Mouse (Mus musculus) forebrain, embryonic 16.5 days (tissue): ENCODE data around the gene Timp3. TPM values are rescaled to one million over a fixed set of nuclear protein-coding genes. Genes with fewer than 3 reads are reported as not detected.

Experiments
- ATAC-seq: fragments of 200-750 bp; cut with Nextera tagmentation; 2 replicates; pipeline ENCODE4 v1.8.0; 2017; ENCODE audit warnings: mild to moderate bottlenecking, moderate library complexity
- H3K27ac ChIP-seq: fragments of 300-500 bp; sonication (generic); 2 replicates; pipeline ENCODE4 v1.5.1; 2014; ENCODE audit warnings: low read length, control low read depth
- H3K27me3 ChIP-seq: fragments of 300-500 bp; sonication (generic); replicated peaks from 2 replicates; pipeline ENCODE4 v1.6.1; 2014; ENCODE audit warnings: low read length; ENCODE audit not compliant: control insufficient read depth, insufficient read depth
- H3K36me3 ChIP-seq: fragments of 300-500 bp; sonication (generic); 2 replicates; pipeline ENCODE4 v1.6.1; 2014; ENCODE audit not compliant: control insufficient read depth, insufficient read depth
- H3K4me1 ChIP-seq: fragments of 300-500 bp; sonication (generic); replicated peaks from 2 replicates; pipeline ENCODE4 v1.6.1; 2014; ENCODE audit warnings: low read length; ENCODE audit not compliant: control insufficient read depth, insufficient read depth
- H3K4me2 ChIP-seq: fragments of 300-500 bp; sonication (generic); 2 replicates; pipeline ENCODE4 v1.6.1; 2014; ENCODE audit warnings: mild to moderate bottlenecking, low read length, control low read depth
- H3K4me3 ChIP-seq: fragments of 300-500 bp; sonication (generic); replicated peaks from 2 replicates; pipeline ENCODE4 v1.5.1; 2014; ENCODE audit warnings: mild to moderate bottlenecking, low read length, control low read depth
- H3K9ac ChIP-seq: fragments of 300-500 bp; sonication (generic); replicated peaks from 2 replicates; pipeline ENCODE4 v1.6.1; 2014; ENCODE audit warnings: low read depth, low read length, control low read depth
- H3K9me3 ChIP-seq: fragments of 300-500 bp; sonication (generic); 2 replicates; pipeline ENCODE4 v1.6.1; 2016; ENCODE audit warnings: low read length; ENCODE audit not compliant: control insufficient read depth
- WGBS: fragments of 180-500 bp; shearing (Covaris S2); extraction: QIAGEN DNeasy Blood & Tissue Kit; methylation state at CpG from one replicate; pipeline ENCODE4 v1.1.7; 2014; 5-methylcytosine and 5-hydroxymethylcytosine counted together
- polyA plus RNA-seq: library from polyadenylated mRNA; unstranded; fragments of >200 nt; fragmentation: Nextera tagmentation; extraction: Ambion mirVana; gene quantifications from 2 replicates; pipeline ENCODE4 v1.2.1, GENCODE M21; 2015

Gene Timp3
- polyA plus RNA-seq, 1 experiment from 2014 or later = 21.4 TPM

GRCm38 (mm10) chr10:86302761-86303494 is 2.8 kb downstream of the Timp3 start:
- no peak overlapping the region for H3K27ac ChIP-seq
- WGBS = 9% methylated on average over 8 of the region's 8 CpGs

GRCm38 (mm10) chr10:86303495-86303876 is 3.3 kb downstream of the Timp3 start:
- ATAC-seq = no peak

More at GRCm38 (mm10) chr10:86302761-86303494, 2.8 kb downstream of the Timp3 start:
- no peaks in the 10 kb centered on the region for H3K9me3 ChIP-seq
- ATAC-seq = peak; percentile 49
- H3K27me3 ChIP-seq = 0 out of 2 replicates have a peak, but pooled peaks cover 6% of the 10 kb centered on the region
- H3K36me3 ChIP-seq = no peaks in the 10 kb centered on the region
- H3K4me2 ChIP-seq = peak overlapping the region; percentile 25
- no peak overlapping the region for H3K9ac ChIP-seq
- H3K4me1 ChIP-seq = peaks cover 31% of the 10 kb centered on the region
- no peak overlapping the region for H3K4me3 ChIP-seq

GRCm38 (mm10) chr10:86304583-86304982 is 4.4 kb downstream of the Timp3 start:
- WGBS = 0% methylated on average over 2 of the region's 2 CpGs
- H3K9me3 ChIP-seq = no peaks in the 10 kb centered on the region
- H3K4me1 ChIP-seq = peaks cover 31% of the 10 kb centered on the region
- no peaks in the 10 kb centered on the region for H3K36me3 ChIP-seq
- H3K9ac ChIP-seq = no peak overlapping the region
- no peak overlapping the region for H3K4me3 ChIP-seq
- H3K4me2 ChIP-seq = no peak overlapping the region
- no peak for ATAC-seq
- H3K27ac ChIP-seq = no peak overlapping the region
- 0 out of 2 replicates have a peak, but pooled peaks cover 3% of the 10 kb centered on the region for H3K27me3 ChIP-seq

More at GRCm38 (mm10) chr10:86303495-86303876, 3.3 kb downstream of the Timp3 start:
- no peak overlapping the region for H3K4me2 ChIP-seq
- no peak overlapping the region for H3K4me3 ChIP-seq
- no peaks in the 10 kb centered on the region for H3K9me3 ChIP-seq
- peaks cover 31% of the 10 kb centered on the region for H3K4me1 ChIP-seq
- no peak overlapping the region for H3K9ac ChIP-seq
- 40% methylated on average over 2 of the region's 2 CpGs for WGBS
- no peak overlapping the region for H3K27ac ChIP-seq
- H3K27me3 ChIP-seq = 0 out of 2 replicates have a peak, but pooled peaks cover 6% of the 10 kb centered on the region
- no peaks in the 10 kb centered on the region for H3K36me3 ChIP-seq

- H3K9me3 ChIP-seq = no peaks in the 10 kb centered on the region
- 88% methylated on average over 4 of the region's 4 CpGs for WGBS
- no peaks in the 10 kb centered on the region for H3K36me3 ChIP-seq
- no peak overlapping the region for H3K9ac ChIP-seq
- no peak overlapping the region for H3K4me3 ChIP-seq
- H3K27me3 ChIP-seq = no peaks in the 10 kb centered on the region
- ATAC-seq = no peak
- peaks cover 13% of the 10 kb centered on the region for H3K4me1 ChIP-seq
- H3K4me2 ChIP-seq = no peak overlapping the region
- H3K27ac ChIP-seq = no peak overlapping the region
Observed at GRCm38 (mm10) chr10:86307235-86307634, 7.1 kb downstream of the Timp3 start.

- Histone ChIP-seq H3K9me3 (no peaks in the 10 kb centered on the region), H3K9ac (no peak overlapping the region), H3K4me1 (peaks cover under 1% of the 10 kb centered on the region), H3K27me3 (no peaks in the 10 kb centered on the region), H3K36me3 (no peaks in the 10 kb centered on the region), H3K27ac (no peak overlapping the region), H3K4me2 (no peak overlapping the region), H3K4me3 (no peak overlapping the region)
- 81% methylated on average over 6 of the region's 6 CpGs for WGBS
- ATAC-seq = no peak
Observed at GRCm38 (mm10) chr10:86310527-86310926, 10.4 kb downstream of the Timp3 start.

GRCm38 (mm10) chr10:86312976-86313375 is 12.8 kb downstream of the Timp3 start:
- no peak for ATAC-seq
- WGBS = 93% methylated on average over 3 of the region's 3 CpGs
- Histone ChIP-seq H3K27me3 (no peaks in the 10 kb centered on the region), H3K9me3 (no peaks in the 10 kb centered on the region), H3K36me3 (no peaks in the 10 kb centered on the region), H3K4me2 (no peak overlapping the region), H3K4me3 (no peak overlapping the region), H3K27ac (no peak overlapping the region), H3K9ac (no peak overlapping the region), H3K4me1 (peaks cover 10% of the 10 kb centered on the region)

- Histone ChIP-seq H3K4me1 (peaks cover 13% of the 10 kb centered on the region), H3K4me3 (no peak overlapping the region), H3K27me3 (no peaks in the 10 kb centered on the region), H3K36me3 (no peaks in the 10 kb centered on the region), H3K9ac (no peak overlapping the region), H3K9me3 (no peaks in the 10 kb centered on the region), H3K4me2 (no peak overlapping the region), H3K27ac (no peak overlapping the region)
- 89% methylated on average over 1 of the region's 1 CpGs for WGBS
- ATAC-seq = no peak
Observed at GRCm38 (mm10) chr10:86313448-86313847, 13.3 kb downstream of the Timp3 start.

GRCm38 (mm10) chr10:86315513-86315912 is 15.3 kb downstream of the Timp3 start:
- Histone ChIP-seq H3K9me3 (no peaks in the 10 kb centered on the region), H3K4me3 (no peak overlapping the region), H3K4me2 (no peak overlapping the region), H3K4me1 (peaks cover 19% of the 10 kb centered on the region), H3K27ac (no peak overlapping the region), H3K36me3 (no peaks in the 10 kb centered on the region), H3K27me3 (no peaks in the 10 kb centered on the region), H3K9ac (no peak overlapping the region)
- 0 out of 2 replicates have a peak, but pooled peaks have one; percentile 25 for ATAC-seq
- WGBS = 43% methylated on average over 3 of the region's 3 CpGs

- Histone ChIP-seq H3K9me3 (no peaks in the 10 kb centered on the region), H3K4me3 (no peak overlapping the region), H3K4me1 (peaks cover 28% of the 10 kb centered on the region), H3K4me2 (no peak overlapping the region), H3K27ac (no peak overlapping the region), H3K36me3 (no peaks in the 10 kb centered on the region), H3K27me3 (no peaks in the 10 kb centered on the region), H3K9ac (no peak overlapping the region)
- ATAC-seq = peak; percentile 34; the same call in 1 of the 2 replicates
- 69% methylated on average over 7 of the region's 7 CpGs for WGBS
Observed at GRCm38 (mm10) chr10:86317633-86318032, 17.5 kb downstream of the Timp3 start.
